Mouse (Mus musculus) heart, adult 2 months (tissue): ENCODE data around the gene Rfxap.

Experiments used
- CTCF ChIP-seq: fragments of 200-600 bp; IDR thresholded peaks from 2 replicates; pipeline ENCODE4 v1.8.1; 2022; ENCODE audit warnings: antibody characterized with exemption, mild to moderate bottlenecking, moderate library complexity
- EP300 ChIP-seq: fragments of 200-500 bp; IDR thresholded peaks from 2 replicates; pipeline ENCODE4 v1.6.1; 2011; ENCODE audit warnings: low read depth, low read length, control low read depth; ENCODE audit not compliant: insufficient read depth
- POLR2A ChIP-seq: fragments of 200-500 bp; IDR thresholded peaks from 2 replicates; pipeline ENCODE4 v1.6.1; 2011; ENCODE audit warnings: mild to moderate bottlenecking, low read depth, low read length, control low read depth; ENCODE audit not compliant: insufficient read depth

GRCm38 (mm10) chr3:54773613-54774012 lies 34.0 kb downstream of the Rfxap start:
- TF ChIP-seq EP300 (no peak), CTCF (peak; percentile 25; the same call in 1 of the 2 replicates), POLR2A (no peak)
